22 mouse cellular contexts compared by ENCODE assay signal in genomic region chr10:69192266-69192665, GRCm38 (mm10). TPM values are rescaled to one million over a fixed set of nuclear protein-coding genes. Genes with fewer than 3 reads are reported as not detected.
DNase-seq lines count a peak whose midpoint lies in the region; ATAC-seq and TF ChIP-seq lines count a peak whose summit lies in the region.
"Had no signal": no experiment of that assay in that cellular context is flagged by ENCODE, and none has a peak within 500 bp of the region (broad histone marks: within the 10 kb centered on the region; RNA-seq: fewer than 3 reads in every experiment).

No protein-coding gene starts in this region.

- no peak overlapping the region for H3K4me2 ChIP-seq in heart, embryonic 11.5 days
- no peak overlapping the region for H3K4me2 ChIP-seq in liver, embryonic 11.5 days
- no peak overlapping the region for H3K4me2 ChIP-seq in liver, postnatal 0 days (ENCODE audit: low read depth, low read length)
- H3K4me2 ChIP-seq: embryonic facial prominence, embryonic 15.5 days; heart, embryonic 15.5 days; hindbrain, embryonic 14.5 days had no signal

- H3K4me1 ChIP-seq in heart, embryonic 11.5 days (ENCODE audit: control insufficient read depth, insufficient read depth, low read length), result no peaks in the 10 kb centered on the region
- H3K4me1 ChIP-seq in liver, embryonic 11.5 days (replicated peaks; ENCODE audit: control insufficient read depth, insufficient read depth, low read length), result no peaks in the 10 kb centered on the region
- peaks cover 3% of the 10 kb centered on the region; the same call in 1 of the 2 replicates for H3K4me1 ChIP-seq in liver, postnatal 0 days (ENCODE audit: insufficient read depth)
- H3K4me1 ChIP-seq: embryonic facial prominence, embryonic 15.5 days; forebrain, embryonic 10.5 days; hindbrain, embryonic 10.5 days had no signal

- H3K4me3 ChIP-seq in heart, embryonic 11.5 days (ENCODE audit: low read depth, low read length), result no peak overlapping the region
- no peak overlapping the region for H3K4me3 ChIP-seq in liver, embryonic 11.5 days (ENCODE audit: low read depth, low read length)
- no peak overlapping the region for H3K4me3 ChIP-seq in liver, postnatal 0 days (ENCODE audit: low read depth, low read length)
- H3K4me3 ChIP-seq: embryonic facial prominence, embryonic 15.5 days; erythroblast, embryonic 14.5 days; forebrain, embryonic 10.5 days; heart, embryonic 15.5 days; hindbrain, embryonic 10.5 days had no signal

- TF ChIP-seq EP300 in liver, postnatal 0 days (IDR thresholded peaks at IDR 0.05; ENCODE audit: low read depth), result no peak

- TF ChIP-seq CTCF in liver, postnatal 0 days (IDR thresholded peaks at IDR 0.05; ENCODE audit: low read depth), result no peak

- no peak overlapping the region for H3K27ac ChIP-seq in heart, embryonic 11.5 days (ENCODE audit: low read depth, low read length)
- no peak overlapping the region for H3K27ac ChIP-seq in liver, embryonic 11.5 days (ENCODE audit: low read depth, low read length)
- H3K27ac ChIP-seq in liver, postnatal 0 days (ENCODE audit: low read depth), result no peak overlapping the region
- H3K27ac ChIP-seq: embryonic facial prominence, embryonic 15.5 days; forebrain, embryonic 10.5 days; heart, embryonic 15.5 days; hindbrain, embryonic 10.5 days; hindbrain, embryonic 14.5 days had no signal

- H3K27me3 ChIP-seq in heart, embryonic 11.5 days (ENCODE audit: control insufficient read depth, insufficient read depth, low read length), result no peaks in the 10 kb centered on the region
- no peaks in the 10 kb centered on the region for H3K27me3 ChIP-seq in liver, embryonic 11.5 days (replicated peaks; ENCODE audit: control insufficient read depth, insufficient read depth, low read length)
- H3K27me3 ChIP-seq in liver, postnatal 0 days (ENCODE audit: insufficient read depth, low read length), result no peaks in the 10 kb centered on the region
- H3K27me3 ChIP-seq: embryonic facial prominence, embryonic 15.5 days; heart, embryonic 15.5 days; Patski had no signal

- DNase-seq in cerebellum, postnatal 10 days, result peak; percentile 55 to 62
- DNase-seq in cerebellum, adult 9-11 months, result no peak
- peak; percentile 75 for DNase-seq in heart, adult 11 months
- DNase-seq in liver, embryonic 11.5 days (ENCODE audit: low spot score), result peak; percentile 9
- no peak for DNase-seq in liver, postnatal 0 days
- DNase-seq in kidney, postnatal 14 days, result no peak
- DNase-seq: adrenal gland, adult 8-10 months; cerebellum, adult 11 months; cerebellum, adult 8-10 months; embryo, embryonic 11 days; gastrocnemius, postnatal 14 days had no signal

- WGBS in heart, embryonic 11.5 days (ENCODE audit: insufficient replicate concordance), result 83% methylated on average over 5 of the region's 5 CpGs
- 90% methylated on average over 5 of the region's 5 CpGs for WGBS in liver, embryonic 11.5 days
- WGBS in liver, postnatal 0 days (ENCODE audit: insufficient replicate concordance), result 88% methylated on average over 5 of the region's 5 CpGs

- H3K9me3 ChIP-seq in heart, embryonic 11.5 days (replicated peaks; ENCODE audit: control insufficient read depth, low read length), result no peaks in the 10 kb centered on the region
- no peaks in the 10 kb centered on the region for H3K9me3 ChIP-seq in liver, embryonic 11.5 days (ENCODE audit: control insufficient read depth, low read length)
- no peaks in the 10 kb centered on the region for H3K9me3 ChIP-seq in liver, postnatal 0 days (ENCODE audit: low read length)
- H3K9me3 ChIP-seq: embryonic facial prominence, embryonic 15.5 days; forebrain, embryonic 10.5 days; heart, embryonic 15.5 days; hindbrain, embryonic 10.5 days had no signal

- H3K36me3 ChIP-seq in heart, embryonic 11.5 days (ENCODE audit: control insufficient read depth, insufficient read depth, low read length), result no peaks in the 10 kb centered on the region
- H3K36me3 ChIP-seq in liver, embryonic 11.5 days (ENCODE audit: control insufficient read depth, insufficient read depth, low read length), result no peaks in the 10 kb centered on the region
- H3K36me3 ChIP-seq in liver, postnatal 0 days (replicated peaks; ENCODE audit: insufficient read depth, low read length), result 0 out of 2 replicates have a peak, but pooled peaks cover 3% of the 10 kb centered on the region
- H3K36me3 ChIP-seq: embryonic facial prominence, embryonic 15.5 days; forebrain, embryonic 10.5 days; heart, embryonic 15.5 days; hindbrain, embryonic 10.5 days had no signal

- no peak overlapping the region for H3K9ac ChIP-seq in heart, embryonic 11.5 days (ENCODE audit: low read depth, low read length)
- H3K9ac ChIP-seq in liver, embryonic 11.5 days (ENCODE audit: low read depth, low read length), result no peak overlapping the region
- H3K9ac ChIP-seq in liver, postnatal 0 days (replicated peaks), result no peak overlapping the region
- H3K9ac ChIP-seq: embryonic facial prominence, embryonic 15.5 days; heart, embryonic 15.5 days; hindbrain, embryonic 14.5 days had no signal

- no peak for ATAC-seq in heart, embryonic 11.5 days (replicated peaks; ENCODE audit: insufficient number of reproducible peaks, low FRiP score, low TSS enrichment)
- no peak for ATAC-seq in liver, embryonic 11.5 days (replicated peaks; ENCODE audit: low FRiP score)
- ATAC-seq in liver, postnatal 0 days, result no peak
- ATAC-seq: activated CD4-positive, CD25-positive, alpha-beta regulatory T cell, adult 4 months; forebrain, embryonic 14.5 days; intestine, postnatal 0 days; Patski had no signal

RNA-seq across cellular contexts. Expression of gene A930033H14Rik, which starts 20.6 kb away (rescaled TPM):
- 1.8 and 2.4 TPM in 2 replicates for polyA plus RNA-seq in heart, embryonic 11.5 days (2014; fragmentation: Nextera tagmentation; extraction: Ambion mirVana)
- polyA plus RNA-seq in liver, embryonic 11.5 days (2014; fragmentation: Nextera tagmentation; extraction: Ambion mirVana), result 1.1 and 1.6 TPM in 2 replicates
- polyA plus RNA-seq in liver, postnatal 0 days (2015; fragmentation: Nextera tagmentation; extraction: Ambion mirVana), result 0.89 and 1.2 TPM in 2 replicates
- polyA plus RNA-seq: activated CD4-positive, CD25-positive, alpha-beta regulatory T cell, adult 4 months; erythroblast, embryonic 14.5 days had no signal

RNA-seq across cellular contexts. Expression of gene Rhobtb1, which starts 41.0 kb away (rescaled TPM):
- polyA plus RNA-seq in heart, embryonic 11.5 days (2014; fragmentation: Nextera tagmentation; extraction: Ambion mirVana), result 28.1 and 31.1 TPM in 2 replicates
- 16.1 and 17.4 TPM in 2 replicates for polyA plus RNA-seq in liver, embryonic 11.5 days (2014; fragmentation: Nextera tagmentation; extraction: Ambion mirVana)
- 35.5 and 41.5 TPM in 2 replicates for polyA plus RNA-seq in liver, postnatal 0 days (2015; fragmentation: Nextera tagmentation; extraction: Ambion mirVana)
- polyA plus RNA-seq: activated CD4-positive, CD25-positive, alpha-beta regulatory T cell, adult 4 months had no signal

Comparison
In these comparisons a context has a peak if more than half of its experiments do, and no peak if none do; other contexts are left out.
1. DNase-seq: peak in cerebellum, postnatal 10 days (2 of 2), heart, adult 11 months (single experiment) and liver, embryonic 11.5 days (single experiment); none in cerebellum, adult 9-11 months (single experiment), liver, postnatal 0 days (single experiment) and kidney, postnatal 14 days (single experiment).